Mouse (Mus musculus): Measurements from ENCODE around the gene Tanc2.

DNA sequence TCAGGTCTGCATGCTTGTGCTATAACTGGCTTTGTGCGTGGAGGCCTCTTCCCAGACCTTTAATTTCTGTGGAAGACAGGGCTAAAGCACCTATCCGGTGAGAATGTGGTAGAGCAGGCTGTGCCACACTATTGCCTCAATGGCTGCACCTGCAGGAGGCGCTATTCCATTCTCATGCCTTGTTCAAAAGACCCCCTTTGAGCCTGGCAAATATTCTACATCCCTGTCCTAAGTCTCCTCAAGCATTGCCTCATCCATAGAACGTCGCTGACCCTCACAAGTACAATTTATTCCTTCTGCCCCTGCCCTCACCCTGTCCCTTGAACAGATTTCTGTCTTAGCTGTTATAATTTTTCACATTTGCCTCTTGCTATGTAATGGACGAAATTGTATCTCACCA lies 41.4 kb upstream of the Tanc2 start:
- TF ChIP-seq CTCF (IDR thresholded peaks at IDR 0.05; ENCODE audit: borderline replicate concordance, insufficient read depth, low read depth, low read length), result no peak
- no peak for TF ChIP-seq POLR2A (IDR thresholded peaks at IDR 0.05; ENCODE audit: borderline replicate concordance, insufficient read depth, low read length)
